Mouse (Mus musculus): ENCODE data around the gene Zfp652.

Zfp652 gene

DNA sequence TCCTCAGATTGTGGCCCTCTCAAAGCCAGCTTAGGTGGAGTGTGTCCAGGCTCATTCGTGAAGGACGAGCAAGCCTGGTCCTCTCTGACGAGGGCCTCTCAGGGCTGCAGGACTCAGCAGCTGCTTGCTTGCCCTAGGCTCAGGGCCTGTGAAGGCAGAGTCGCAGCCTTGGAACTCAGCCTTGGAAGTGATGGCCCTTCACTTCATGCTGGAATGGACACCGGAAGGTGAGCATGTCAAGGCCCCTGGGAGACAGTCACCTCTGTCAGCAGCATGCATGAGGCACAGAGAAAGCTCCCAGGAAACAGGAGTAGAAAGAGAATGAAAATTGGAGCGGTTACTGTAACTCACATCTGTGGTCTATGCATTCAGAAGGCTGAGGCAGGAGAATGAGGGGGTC is 99.3 kb downstream of the Zfp652 start:
- DNase-seq = no peak

DNA sequence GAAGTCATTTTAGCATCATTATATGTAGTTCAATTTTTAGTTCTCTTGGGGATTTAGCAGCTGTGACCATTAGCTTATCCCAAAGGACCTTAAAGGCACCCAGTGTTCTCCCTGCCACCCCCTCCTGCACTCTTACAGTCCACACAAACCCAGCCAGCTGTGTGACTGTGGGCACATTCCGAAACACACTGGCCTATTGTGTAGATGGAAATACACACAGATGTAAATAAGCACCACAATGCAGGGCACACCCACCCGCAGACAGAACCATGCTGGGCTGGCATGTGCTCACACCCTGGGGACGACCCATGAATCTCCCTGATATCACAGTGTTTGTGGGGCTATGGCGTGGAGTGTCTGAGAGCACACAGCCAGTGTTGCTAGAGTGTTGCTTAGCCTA is 99.8 kb downstream of the Zfp652 start:
- DNase-seq = no peak

DNA sequence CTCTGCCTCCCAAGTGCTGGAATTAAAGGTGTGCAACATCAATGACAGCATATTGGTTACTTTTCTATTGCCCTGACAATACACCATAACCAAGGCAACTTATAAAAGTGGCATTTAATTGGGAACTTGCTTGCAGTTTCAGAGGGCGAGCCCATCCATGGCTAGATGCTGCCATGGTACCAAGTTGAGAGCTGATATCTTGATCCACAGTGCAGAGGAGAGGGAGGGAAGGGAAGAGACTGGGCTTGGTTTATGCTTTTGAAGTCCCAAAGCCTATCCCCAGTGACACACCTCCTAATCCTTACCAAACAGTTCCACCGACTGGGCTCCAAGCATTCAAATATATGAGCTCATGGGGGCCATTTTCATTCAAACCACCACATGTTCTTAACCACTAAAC is 101.6 kb downstream of the Zfp652 start:
- DNase-seq = no peak

DNA sequence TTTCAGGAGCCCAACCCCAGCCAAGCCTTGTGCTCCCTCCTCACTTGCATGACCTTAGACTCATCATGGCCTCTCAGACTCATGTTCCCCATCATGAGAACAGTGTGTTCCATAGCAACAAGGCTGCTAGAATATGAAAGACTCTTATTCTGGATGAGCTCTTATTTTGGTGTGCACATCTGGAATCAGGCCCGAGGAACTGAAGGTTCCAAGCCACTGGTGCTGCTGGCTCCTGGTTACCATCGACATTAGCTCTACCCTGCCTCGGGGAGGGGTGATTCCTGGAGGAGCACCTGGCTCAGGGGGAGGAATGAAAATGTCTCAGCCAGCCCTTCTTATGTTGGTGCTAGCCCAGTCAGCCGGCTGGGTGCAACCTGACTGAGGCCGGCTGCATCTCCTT is 102.4 kb downstream of the Zfp652 start:
- no peak for DNase-seq

DNA sequence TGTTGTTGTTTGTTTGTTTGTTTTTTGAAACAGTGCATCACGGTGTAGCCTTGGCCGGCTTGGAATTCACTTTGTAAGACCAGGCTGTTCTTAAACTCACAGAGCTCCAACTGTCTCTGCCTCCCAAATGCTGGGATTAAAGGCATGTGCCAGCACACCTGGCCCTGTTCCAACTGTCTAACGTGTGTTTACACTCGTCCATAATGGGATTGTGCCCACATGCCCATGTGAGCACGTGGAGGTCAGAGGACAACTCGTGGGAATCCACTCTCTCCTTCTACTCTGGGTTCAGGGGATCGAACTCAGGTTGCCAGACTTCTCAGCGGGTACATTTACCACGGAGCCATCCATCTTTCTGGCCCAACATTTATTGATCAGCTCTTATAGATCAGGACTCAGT is 102.9 kb downstream of the Zfp652 start:
- DNase-seq = no peak

DNA sequence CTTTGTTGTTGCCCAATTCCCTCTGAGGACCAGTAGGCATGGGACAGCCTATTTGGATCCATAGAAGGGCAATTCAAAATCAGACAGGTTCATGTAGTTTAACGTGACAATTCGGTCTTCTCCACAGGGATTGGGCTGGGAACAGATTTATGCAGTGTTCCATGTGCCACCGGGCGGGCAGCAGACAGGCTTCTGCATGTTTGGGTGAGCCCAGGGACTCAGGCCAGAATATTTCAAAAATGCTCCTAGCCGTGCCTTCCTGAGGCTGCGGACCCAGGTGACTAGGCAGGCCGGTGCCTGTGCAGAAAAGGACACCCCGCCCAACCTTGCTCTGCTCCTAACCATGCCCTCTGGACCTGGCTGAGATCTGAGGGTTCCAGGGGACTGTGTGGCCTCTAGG is 106.7 kb downstream of the Zfp652 start:
- DNase-seq = no peak

DNA sequence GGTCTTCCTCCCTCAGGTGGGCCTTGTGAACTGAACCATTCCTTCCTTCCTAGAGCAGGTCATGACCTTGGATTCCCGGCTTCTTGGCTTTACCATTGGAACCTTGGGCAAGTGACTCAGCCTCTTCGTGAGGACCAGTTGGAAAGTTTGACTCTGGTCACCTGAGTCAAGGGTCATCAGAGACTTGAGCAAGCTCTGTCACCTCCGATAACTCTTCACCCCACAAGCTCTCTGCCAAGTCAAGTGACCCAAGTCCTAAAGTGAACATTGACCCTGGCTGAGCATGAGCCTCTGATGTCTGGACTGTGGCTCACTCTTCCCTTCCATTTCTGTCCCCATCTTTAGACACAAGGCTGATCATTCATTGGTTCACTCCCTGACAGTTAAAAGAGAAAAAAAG is 109.0 kb downstream of the Zfp652 start:
- no peak for DNase-seq

DNA sequence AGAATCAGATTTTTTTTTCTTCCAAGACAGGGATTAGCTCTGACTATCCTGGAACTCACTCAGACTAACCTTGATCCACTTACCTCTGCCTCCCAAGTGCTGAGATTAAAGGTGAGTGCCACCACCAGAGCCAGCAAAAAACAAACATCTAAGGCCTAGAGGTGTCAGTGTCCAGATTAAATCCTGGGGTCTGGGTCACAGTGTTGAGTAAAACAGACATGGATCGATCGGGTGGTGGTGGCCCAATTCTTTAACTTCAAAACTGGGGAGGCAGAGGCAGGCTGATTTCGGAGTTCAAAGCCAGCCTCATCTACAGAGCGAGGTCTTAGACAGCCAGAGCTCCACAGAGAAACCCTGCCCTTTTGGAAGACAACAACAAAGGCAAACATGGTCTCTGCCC is 110.0 kb downstream of the Zfp652 start:
- DNase-seq = no peak

DNA sequence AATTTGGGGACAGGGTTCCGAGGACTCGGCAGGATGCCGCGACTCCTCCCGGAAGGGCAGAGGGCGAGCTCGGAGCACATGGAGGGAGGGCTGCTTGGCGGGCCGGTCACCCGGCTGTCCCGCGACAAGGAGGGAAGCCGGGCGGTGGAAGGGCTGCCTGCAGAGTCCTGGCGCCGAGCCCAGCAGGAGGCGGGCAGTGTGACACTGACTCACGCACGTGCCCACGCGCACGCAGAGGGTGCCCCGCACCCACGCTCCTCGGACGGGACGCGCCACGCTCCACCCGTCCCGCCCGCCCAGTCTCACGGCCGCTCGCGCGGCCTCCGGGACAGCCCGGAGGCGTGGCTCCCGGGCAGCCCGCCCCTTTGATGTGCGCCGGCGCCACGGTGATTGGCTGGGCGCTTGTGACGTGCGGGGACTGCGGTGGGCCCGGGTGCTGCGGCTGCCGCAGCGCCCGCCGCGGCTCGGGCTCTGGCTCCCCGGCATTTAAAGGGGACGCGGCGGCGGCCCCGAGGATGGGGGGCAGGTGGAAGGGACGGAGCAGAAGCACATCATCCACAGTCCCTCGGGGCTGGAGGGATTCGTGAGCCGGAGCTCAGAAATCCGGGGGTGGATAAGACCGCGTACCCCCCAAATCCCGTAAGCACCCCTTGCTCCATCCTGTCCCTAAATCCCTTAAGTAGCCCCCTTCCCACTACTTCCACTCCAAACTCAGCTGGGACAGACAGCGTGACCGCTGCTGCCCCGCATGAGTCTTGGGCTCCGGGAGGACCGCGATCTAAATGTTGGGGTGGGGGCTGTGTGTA is 111.8 kb downstream of the Zfp652 start, which contains the start of gene Phospho1:
TSS of gene Phospho1 (plus strand) at position 429 of the 806 bp plus-strand sequence.
- DNase-seq = peak; percentile 91 to 93

DNA sequence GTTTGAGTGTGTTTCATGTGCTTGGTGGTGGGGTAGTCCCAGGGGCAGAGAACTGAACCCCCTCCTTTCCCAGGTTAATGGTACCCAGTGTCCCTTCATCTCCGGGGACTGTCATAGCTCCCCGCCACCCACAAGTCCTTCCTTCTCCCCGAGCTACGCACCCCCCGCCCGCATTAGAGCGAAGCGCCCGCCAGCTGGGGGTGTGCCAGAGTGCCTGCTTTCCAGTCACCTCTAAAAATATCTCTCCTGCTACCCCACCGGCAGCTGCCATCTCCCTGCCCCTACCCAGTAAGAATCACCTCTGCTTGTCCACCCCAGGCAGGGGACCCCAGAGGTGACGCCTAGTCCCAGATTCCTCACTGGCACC is 112.4 kb downstream of the Zfp652 start:
- DNase-seq = peak; percentile 72 to 81

DNA sequence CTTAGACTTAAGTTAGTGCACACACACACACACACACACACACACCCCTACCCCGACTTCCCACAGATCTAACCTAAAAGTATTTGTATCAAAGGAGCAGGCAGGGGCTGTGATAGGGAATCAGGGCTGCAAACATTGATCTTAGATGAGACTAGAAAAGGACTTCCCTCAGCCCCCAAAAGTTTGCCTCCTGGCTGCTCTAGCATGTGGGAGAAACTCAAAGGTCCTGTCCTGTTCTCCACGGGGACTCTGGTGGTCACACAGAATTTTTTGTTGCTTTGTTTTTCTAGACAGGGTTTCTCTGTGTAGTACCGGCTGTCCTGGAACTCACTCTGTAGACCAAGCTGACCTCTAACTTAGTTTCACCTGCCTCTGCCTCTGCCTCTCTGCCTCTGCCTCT is 113.2 kb downstream of the Zfp652 start:
- no peak for DNase-seq

DNA sequence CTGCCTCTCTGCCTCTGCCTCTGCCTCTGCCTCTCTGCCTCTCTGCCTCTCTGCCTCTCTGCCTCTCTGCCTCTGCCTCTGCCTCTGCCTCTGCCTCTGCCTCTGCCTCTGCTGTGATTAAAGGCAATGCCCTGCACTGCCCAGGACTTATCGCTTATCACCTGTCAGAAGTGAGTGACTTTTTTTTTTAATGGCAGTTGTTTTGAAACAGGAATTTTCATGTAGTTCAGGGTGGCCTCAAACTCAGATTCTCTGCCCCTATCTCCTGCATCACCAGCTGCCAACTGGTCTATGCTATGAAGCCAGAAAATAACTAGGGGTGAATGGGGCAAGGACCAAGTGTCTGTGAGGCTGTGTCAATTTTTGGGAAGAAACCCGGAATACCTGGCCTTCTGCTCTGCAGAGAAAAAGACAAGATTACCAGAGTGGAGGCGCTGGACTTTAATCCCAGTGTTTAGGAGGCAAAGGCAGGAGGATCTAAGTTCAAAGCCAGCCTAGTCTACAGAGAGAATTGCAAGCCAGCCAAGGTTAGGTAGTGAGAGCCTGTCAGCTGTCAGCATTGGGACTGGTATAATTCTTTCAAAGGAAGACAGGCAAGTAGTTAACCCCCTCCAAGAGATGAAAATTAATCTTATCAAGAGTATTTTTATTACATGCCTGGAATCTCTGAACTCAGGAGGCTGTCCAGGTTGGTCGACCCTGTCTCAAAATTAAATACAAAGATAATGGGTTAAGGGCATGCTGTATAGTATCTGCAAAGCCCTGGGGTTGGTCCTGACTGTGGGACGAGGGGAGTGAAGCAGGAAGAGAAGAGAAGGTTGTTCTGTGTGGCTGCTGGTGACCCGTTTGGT is 114.1 kb downstream of the Zfp652 start:
- no peak for DNase-seq

DNA sequence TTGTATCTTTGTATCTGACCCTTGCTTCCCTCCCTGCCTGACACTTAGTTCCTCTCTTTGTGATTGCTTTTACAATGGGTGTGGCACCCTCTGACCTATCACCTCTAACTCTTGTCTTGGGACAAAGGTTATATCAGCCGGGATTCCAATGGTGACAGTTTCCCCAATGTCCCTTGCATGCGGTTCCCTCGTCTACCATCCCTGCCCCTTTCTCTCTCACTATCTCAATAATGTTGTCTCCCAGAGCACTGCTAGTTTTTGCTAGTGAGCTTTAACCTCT is 114.6 kb downstream of the Zfp652 start:
- DNase-seq = no peak

DNA sequence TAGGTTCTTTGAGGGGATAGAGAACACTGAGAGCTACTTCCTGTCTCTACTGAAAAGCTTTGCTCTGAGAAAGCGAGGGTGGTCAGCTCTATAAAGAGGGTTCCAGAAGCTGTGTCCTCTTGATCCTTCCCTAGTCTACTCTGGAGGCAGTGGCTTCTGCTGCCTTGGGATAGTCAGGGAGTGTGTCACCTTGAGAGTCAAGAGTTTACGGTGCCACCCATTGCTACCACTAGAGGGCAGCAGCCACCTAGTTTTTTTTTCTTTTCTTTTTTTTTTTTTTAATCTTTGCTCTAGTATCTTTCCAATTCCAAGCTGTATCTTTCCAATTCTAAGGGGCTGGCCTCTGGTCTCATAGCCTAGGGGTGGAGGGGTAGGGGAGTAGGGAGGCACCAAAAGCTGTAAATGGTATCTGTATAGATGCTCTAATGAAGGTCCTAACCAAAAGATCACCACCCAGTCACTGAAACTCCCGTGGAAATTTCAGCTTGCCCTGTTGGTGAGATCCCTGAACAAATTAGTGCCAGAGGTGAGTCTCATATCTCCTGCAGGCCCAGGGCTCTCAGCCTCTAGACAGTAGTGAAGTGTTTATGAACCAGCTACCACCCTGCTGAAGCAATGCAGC is 115.1 kb downstream of the Zfp652 start:
- DNase-seq = peak; percentile 73 to 82

DNA sequence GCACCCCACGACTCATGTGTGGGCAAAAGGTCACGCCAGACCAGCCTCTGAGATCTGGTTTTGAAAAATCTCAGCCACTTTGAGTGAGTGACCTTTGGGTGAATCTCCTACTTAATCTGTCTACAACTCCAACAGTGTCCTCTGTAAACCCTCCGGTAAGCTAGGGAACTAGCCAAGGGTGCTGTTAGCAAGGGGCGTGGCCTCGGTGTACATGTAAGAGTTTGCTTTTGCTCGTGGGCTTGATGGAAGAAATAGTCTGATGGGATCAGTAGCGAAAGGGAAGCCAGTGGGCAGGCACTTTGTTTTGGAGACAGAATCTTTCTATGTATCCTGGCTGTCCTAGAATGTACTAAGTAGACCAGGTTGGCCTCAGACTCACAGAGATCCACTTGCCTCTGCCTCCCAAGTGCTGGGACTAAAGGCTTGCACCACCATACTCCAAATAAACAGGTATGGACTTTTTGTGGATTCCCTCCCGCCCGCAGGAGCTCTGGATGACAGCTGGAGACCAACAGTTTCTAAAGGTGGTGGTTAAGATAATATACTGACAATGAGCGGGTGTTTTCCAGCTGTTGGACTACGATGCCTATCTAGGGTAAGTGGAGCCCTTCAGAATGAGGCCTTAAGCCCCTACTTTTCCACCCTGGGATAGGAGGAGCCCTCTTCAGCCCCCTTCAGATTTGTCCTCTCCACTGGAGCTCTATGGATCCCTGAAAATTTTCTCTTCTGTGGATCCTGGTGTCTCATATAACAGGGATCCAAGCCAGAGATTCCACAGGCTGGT is 115.9 kb downstream of the Zfp652 start:
- DNase-seq = no peak

DNA sequence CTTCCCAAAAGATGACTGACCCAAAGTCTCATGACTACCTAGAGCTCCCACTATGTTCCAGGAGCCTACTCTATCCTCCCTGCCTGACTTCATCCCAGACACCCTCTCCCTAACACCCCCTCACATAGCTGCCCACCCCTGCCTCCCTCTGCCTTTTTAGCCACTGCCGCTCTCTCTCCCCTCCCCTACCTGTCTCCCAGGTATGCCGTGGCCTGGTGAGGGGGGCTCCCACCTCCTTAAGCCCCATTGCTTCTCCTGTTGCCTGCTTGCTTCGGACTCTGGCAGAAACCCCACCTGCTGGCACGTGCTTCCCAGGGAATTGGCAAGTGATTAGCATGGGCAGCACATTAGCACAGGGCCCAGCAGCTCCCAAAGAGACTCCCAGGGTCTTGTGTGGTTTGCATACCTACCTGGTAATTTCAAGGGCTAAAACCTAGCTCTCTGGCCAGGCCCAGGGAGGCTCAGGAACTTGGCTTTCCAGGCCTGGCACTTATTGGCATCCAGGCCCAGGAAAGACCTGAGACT is 117.1 kb downstream of the Zfp652 start:
- no peak for DNase-seq

DNA sequence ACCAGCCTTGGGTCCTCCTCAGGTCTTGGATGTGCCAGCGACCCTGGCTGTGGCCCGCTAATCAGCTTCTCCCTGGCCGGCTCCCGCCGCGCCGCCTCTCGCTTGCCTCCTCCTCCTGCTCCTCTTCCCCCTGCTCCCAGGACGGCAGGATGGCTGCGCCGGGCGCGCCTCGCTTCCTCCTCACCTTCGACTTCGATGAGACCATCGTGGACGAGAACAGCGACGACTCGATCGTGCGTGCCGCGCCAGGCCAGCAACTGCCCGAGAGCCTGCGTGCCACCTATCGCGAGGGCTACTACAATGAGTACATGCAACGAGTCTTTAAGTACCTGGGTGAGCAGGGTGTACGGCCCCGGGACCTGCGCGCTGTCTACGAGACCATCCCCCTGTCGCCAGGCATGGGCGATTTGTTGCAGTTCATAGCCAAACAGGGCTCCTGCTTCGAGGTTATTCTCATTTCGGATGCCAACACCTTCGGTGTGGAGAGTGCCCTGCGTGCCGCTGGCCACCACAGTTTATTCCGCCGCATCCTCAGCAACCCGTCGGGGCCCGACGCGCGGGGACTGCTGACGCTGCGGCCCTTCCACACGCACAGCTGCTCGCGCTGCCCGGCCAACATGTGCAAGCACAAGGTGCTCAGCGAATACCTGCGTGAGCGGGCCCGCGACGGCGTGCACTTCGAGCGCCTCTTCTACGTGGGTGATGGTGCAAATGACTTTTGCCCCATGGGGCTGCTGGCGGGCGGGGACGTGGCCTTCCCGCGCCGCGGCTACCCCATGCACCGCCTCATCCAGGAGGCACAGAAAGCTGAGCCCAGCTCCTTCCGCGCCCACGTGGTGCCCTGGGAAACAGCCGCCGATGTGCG is 118.2 kb downstream of the Zfp652 start:
- no peak for DNase-seq

DNA sequence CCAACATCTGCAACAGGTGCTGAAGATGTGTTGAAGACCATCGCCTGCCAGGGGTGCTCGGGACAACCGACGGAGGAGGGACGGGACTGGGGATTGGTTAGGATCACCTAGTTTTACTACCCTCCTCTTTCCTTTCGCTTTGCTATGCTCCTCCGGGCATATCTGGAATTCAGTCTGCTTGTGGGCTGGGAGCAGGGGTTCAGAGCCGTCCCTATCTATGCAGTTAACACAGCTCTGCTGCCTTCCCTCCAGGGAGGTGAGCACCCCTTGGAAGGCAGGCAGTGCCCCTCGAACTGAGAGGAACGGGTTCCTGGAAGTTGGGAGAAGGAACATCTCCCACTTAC is 118.8 kb downstream of the Zfp652 start:
- DNase-seq = no peak

DNA sequence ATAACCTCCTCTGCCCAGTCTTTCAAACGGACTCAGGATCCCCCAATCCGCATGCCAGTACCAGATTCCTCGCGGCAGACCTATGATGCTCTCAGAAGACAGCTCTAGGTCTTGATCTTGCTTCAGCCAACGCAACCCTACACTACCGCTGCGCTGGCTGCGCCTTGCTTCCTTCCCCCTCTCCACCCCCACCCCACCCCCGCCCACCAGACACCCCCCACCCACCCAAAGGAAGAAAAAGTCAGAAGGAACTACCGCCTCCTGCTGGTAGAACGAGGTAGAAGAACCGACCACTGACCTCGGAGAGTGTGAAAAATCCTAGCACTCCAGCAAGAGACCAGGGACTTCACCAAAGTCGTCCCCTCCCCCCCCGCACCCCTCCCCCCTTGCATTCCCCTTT is 119.2 kb downstream of the Zfp652 start:
- no peak for DNase-seq

DNA sequence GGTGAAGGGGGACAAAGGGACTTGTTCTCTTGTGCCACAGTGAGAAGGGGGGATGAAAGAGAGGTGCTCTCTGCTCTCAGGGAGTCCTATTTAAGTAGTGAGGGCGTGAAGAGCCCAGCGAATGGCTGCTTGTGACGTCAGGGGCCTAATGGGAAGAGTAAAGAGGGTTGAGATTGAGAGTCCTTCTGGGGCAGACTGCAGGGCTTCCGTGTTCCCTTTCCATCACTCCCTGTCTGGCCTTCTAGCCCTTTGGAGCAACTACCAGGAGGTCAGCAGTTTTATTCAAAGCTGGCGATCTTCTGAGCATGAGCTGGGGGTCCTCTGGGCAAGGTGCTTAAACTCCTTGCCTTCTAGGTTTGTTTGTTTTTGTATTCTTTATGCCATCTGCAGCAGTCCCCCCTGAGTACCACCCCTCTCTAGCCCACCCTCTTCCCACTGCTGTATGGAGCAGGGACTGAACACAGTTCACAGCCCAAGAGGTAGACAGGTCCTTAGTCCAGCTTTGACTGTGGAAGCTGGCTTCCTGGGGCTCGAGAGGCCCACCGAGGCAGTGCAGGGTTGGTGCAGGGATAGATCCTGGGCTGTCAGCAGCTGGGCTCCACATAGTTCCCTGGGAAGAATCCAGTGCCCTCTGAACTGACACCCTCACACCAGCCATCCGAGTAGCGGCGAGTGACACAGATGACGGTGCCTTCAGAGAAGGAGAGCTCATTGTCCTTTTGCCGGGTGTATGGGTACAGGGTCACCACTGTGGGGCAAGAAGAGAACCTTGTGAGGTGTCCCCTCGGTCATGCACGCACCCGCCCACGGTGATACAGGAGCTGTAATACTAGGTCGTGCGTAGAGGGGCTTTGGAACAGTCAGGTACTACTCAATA is 119.9 kb downstream of the Zfp652 start:
- no peak for DNase-seq

DNA sequence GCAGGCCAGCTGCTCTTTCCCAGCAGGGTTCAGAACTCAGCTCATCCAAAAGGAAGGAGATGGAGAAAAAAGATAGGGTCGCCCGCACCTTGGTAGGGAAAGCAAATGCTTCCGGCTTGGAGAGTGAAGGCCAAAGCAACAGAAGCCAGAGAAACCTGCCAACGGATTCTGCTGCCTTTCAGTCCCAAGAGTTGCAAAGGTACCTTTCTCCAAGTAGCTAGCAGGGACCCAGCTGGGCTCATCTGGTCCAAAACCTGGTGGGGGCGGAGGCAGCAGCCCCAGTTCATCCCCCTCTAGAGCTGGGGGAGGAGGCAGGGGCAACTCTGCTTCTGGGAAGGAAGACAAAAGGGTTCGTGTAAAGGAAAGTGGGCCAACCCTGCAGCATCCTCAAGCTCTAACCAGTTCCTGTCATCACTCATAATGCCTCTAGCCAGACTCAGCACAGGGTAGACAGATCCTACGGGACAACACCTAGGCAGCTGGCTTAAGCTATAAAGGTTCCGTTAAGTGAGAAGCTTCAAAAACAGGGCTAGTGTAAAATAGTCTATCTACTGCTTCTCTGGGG is 120.6 kb downstream of the Zfp652 start:
- no peak for DNase-seq

All from cerebellum, postnatal 36 days (tissue).